Mouse (Mus musculus) myocyte (in vitro differentiated cells): Measurements from ENCODE around the gene BC048562. TPM values are rescaled to one million over a fixed set of nuclear protein-coding genes. Genes with fewer than 3 reads are reported as not detected.
A peak's percentile ranks its signal among the peaks of the same experiment; 100 is the strongest.

Experiments used
- H3K27me3 ChIP-seq: one replicate; pipeline ENCODE4 v1.6.1; 2011; ENCODE audit not compliant: control insufficient read depth, insufficient read depth, insufficient read length
- H3K36me3 ChIP-seq: one replicate; pipeline ENCODE4 v1.6.1; 2011; ENCODE audit not compliant: control insufficient read depth, insufficient read depth
- H3K4me2 ChIP-seq: one replicate; pipeline ENCODE4 v1.6.1; 2011; ENCODE audit warnings: low read depth, control low read depth
- H3K4me3 ChIP-seq: one replicate; pipeline ENCODE4 v1.5.1; 2011; ENCODE audit warnings: mild to moderate bottlenecking, control low read depth, moderate library complexity
- H3K79me2 ChIP-seq: one replicate; pipeline ENCODE4 v1.6.1; 2011; ENCODE audit not compliant: control insufficient read depth, insufficient read depth
- H3ac ChIP-seq: one replicate; pipeline ENCODE4 v1.6.1; 2011; ENCODE audit not compliant: control insufficient read depth, insufficient read length
- CEBPB ChIP-seq: IDR thresholded peaks from 2 replicates; pipeline ENCODE4 v1.6.1; 2011; ENCODE audit warnings: mild to moderate bottlenecking, moderate library complexity; ENCODE audit not compliant: poor library complexity, insufficient read depth, severe bottlenecking
- MAX ChIP-seq: IDR thresholded peaks from one replicate; pipeline ENCODE4 v1.6.1; 2011; ENCODE audit warnings: low read depth, mild to moderate bottlenecking, control low read depth
- MYOD1 ChIP-seq, 3 experiments: IDR thresholded peaks; one replicate each; pipeline ENCODE4 v1.6.1; 2011; ENCODE audit warnings: control low read depth in 2 of 3, low read depth in 2 of 3, mild to moderate bottlenecking in 2 of 3, moderate library complexity in 1 of 3; ENCODE audit not compliant: insufficient read length in 2 of 3, control insufficient read depth in 1 of 3
- MYOG ChIP-seq, 3 experiments: IDR thresholded peaks; one replicate each; pipeline ENCODE4 v1.6.1; 2011; ENCODE audit warnings: control low read depth in 2 of 3, low read depth in 2 of 3, mild to moderate bottlenecking in 2 of 3; ENCODE audit not compliant: insufficient read length in 2 of 3, control insufficient read depth in 1 of 3, insufficient read depth in 1 of 3
- POLR2A ChIP-seq: IDR thresholded peaks from one replicate; pipeline ENCODE4 v1.6.1; 2011; ENCODE audit warnings: low read depth, mild to moderate bottlenecking, control low read depth, moderate library complexity; ENCODE audit not compliant: insufficient read length
- POLR2AphosphoS2 ChIP-seq: IDR thresholded peaks from one replicate; pipeline ENCODE4 v1.6.1; 2011; ENCODE audit warnings: low read depth, control low read depth; ENCODE audit not compliant: insufficient read length
- REST ChIP-seq: IDR thresholded peaks from one replicate; pipeline ENCODE4 v1.6.1; 2011; ENCODE audit warnings: mild to moderate bottlenecking, control low read depth, moderate library complexity; ENCODE audit not compliant: insufficient read depth, insufficient read length
- SRF ChIP-seq: IDR thresholded peaks from one replicate; pipeline ENCODE4 v1.6.1; 2011; ENCODE audit warnings: low read depth; ENCODE audit not compliant: control insufficient read depth, insufficient read length
- TCF3 ChIP-seq: IDR thresholded peaks from one replicate; pipeline ENCODE4 v1.6.1; 2011; ENCODE audit warnings: low read depth, control low read depth; ENCODE audit not compliant: insufficient read length
- USF1 ChIP-seq: IDR thresholded peaks from one replicate; pipeline ENCODE4 v1.6.1; 2011; ENCODE audit warnings: low read depth, mild to moderate bottlenecking, control low read depth, moderate library complexity
- polyA plus RNA-seq: library from polyadenylated mRNA; unstranded; fragments of >200 nt; fragmentation: generic; extraction: Trizol; gene quantifications from one replicate; pipeline ENCODE4 v1.2.1, GENCODE M21; 2012; ENCODE audit warnings: missing spikeins

Gene BC048562
- polyA plus RNA-seq, 1 experiment: not detected

DNA sequence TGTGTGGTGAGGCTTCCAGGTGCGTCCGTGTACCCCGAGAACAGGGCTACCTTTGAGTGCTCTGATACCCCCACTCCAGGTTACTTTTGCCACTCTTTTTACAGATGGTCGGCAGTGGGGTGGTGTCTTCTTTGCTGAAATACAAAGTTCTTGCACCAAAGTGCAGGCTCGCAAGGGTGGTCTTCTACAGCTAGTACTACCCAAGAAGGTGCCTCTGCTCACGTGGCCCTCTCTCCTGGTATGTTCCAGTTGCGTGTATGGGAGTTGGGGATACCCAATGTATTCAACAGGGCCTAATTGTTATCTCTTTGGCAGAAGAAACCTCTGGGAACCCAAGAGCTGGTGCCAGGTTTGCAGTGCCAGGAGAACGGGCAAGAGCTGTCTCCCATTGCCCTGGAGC lies 57.0 kb downstream of the BC048562 start:
- Histone ChIP-seq H3ac (no peak overlapping the region), H3K27me3 (no peaks in the 10 kb centered on the region), H3K36me3 (peaks cover 33% of the 10 kb centered on the region), H3K4me2 (no peak overlapping the region), H3K79me2 (peaks cover 22% of the 10 kb centered on the region), H3K4me3 (peak overlapping the region; percentile 93)
- TF ChIP-seq USF1 (no peak), SRF (no peak), REST (no peak), TCF3 (no peak), POLR2AphosphoS2 (no peak), CEBPB (no peak), POLR2A (no peak), MYOG (IDR thresholded peaks at IDR 0.05; ENCODE audit: control insufficient read depth in 1 of 3, insufficient read depth in 1 of 3, insufficient read length in 2 of 3, low read depth in 2 of 3) (no peak)

DNA sequence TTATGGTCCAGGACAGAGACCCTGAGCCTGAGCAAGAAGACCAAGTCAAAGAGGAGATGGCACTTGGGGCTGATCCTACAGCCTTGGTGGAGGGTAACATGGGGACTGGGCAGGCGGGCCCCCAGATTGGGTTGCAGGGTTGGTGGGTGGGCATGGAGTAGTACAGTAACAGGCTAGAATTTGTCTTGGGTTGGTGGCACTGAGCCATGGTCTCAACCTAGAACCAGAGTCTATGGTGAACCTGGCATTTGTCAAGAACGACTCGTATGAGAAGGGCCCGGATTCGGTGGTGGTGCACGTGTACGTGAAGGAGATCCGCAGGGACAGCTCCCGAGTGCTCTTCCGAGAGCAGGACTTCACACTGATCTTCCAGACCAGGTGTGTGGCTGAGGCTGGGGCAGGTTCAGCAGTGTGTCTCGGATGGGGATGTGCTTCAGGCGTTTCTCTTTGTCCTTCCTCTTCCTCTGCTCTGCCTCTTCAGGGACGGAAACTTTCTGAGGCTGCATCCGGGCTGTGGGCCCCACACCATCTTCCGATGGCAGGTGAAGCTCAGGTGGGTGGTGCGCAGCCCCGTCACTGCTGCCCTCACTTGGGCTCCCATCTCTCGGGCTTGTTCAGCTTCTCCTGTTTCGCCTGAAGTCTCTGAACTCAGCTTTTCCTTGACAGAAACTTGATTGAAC lies 58.0 kb downstream of the BC048562 start:
- H3ac ChIP-seq: no peak overlapping the region
- no peak for TF ChIP-seq TCF3
- peaks cover 33% of the 10 kb centered on the region for H3K36me3 ChIP-seq
- H3K27me3 ChIP-seq: no peaks in the 10 kb centered on the region
- H3K79me2 ChIP-seq: peaks cover 22% of the 10 kb centered on the region
- no peak overlapping the region for H3K4me2 ChIP-seq
- no peak overlapping the region for H3K4me3 ChIP-seq

DNA sequence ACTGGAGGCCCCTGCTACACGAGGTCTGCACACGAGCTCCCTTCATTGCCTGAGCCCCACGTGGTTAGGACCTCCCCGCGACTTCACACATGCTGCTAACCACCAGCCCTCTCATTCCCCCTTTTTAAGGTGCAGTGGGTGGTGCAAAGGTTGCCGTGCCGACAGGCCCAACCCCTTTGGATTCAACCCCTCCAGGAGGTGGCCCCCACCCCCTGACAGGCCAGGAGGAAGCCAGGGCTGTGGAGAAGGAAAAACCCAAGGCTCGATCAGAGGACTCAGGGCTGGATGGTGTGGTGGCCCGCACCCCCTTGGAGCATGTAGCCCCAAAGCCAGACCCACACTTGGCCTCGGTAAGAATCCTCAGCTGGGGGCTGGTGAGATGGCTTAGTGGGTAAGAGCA lies 58.6 kb downstream of the BC048562 start:
- peaks cover 22% of the 10 kb centered on the region for H3K79me2 ChIP-seq
- H3K4me3 ChIP-seq: no peak overlapping the region
- H3ac ChIP-seq: no peak overlapping the region
- no peaks in the 10 kb centered on the region for H3K27me3 ChIP-seq
- peaks cover 34% of the 10 kb centered on the region for H3K36me3 ChIP-seq
- TF ChIP-seq TCF3 (no peak), MYOD1 (IDR thresholded peaks at IDR 0.05; ENCODE audit: control insufficient read depth in 1 of 3, insufficient read length in 2 of 3, low read depth in 2 of 3) (no peak), SRF (no peak), REST (no peak), MAX (no peak), POLR2A (no peak), USF1 (no peak), MYOG (IDR thresholded peaks at IDR 0.05; ENCODE audit: control insufficient read depth in 1 of 3, insufficient read depth in 1 of 3, insufficient read length in 2 of 3, low read depth in 2 of 3) (no peak), POLR2AphosphoS2 (no peak)
- no peak overlapping the region for H3K4me2 ChIP-seq

Other genes starting within 250 kb of the BC048562 start
- 0.56 TPM for gene Bsn, start 246.1 kb upstream of the BC048562 start, polyA plus RNA-seq
- 195 TPM for gene Dag1, start 172.5 kb upstream of the BC048562 start, polyA plus RNA-seq
- gene Nicn1, start 146.1 kb upstream of the BC048562 start, polyA plus RNA-seq: 37.9 TPM
- 2.1 TPM for gene Amt, start 139.6 kb upstream of the BC048562 start, polyA plus RNA-seq
- gene Rhoa, start 130.4 kb upstream of the BC048562 start, polyA plus RNA-seq: 306 TPM
- 29.8 TPM for gene Tcta, start 130.3 kb upstream of the BC048562 start, polyA plus RNA-seq
- 393 TPM for gene Gpx1, start 97.6 kb upstream of the BC048562 start, polyA plus RNA-seq
- gene Usp4, start 88.6 kb upstream of the BC048562 start, polyA plus RNA-seq: 89.4 TPM
- 0.17 TPM for gene 1700102P08Rik, start 43.7 kb upstream of the BC048562 start, polyA plus RNA-seq
- not detected for gene Ccdc36, start 8.0 kb upstream of the BC048562 start, polyA plus RNA-seq
- gene Ccdc71, start 24.0 kb downstream of the BC048562 start, polyA plus RNA-seq: 30.4 TPM
- gene Klhdc8b, start 25.1 kb downstream of the BC048562 start, polyA plus RNA-seq: 3.7 TPM
- gene Lamb2, start 43.3 kb downstream of the BC048562 start, polyA plus RNA-seq: 61.6 TPM
- 86.6 TPM for gene Usp19, start 54.1 kb downstream of the BC048562 start, polyA plus RNA-seq
- 168 TPM for gene Qars, start 71.2 kb downstream of the BC048562 start, polyA plus RNA-seq
- gene Qrich1, start 80.3 kb downstream of the BC048562 start, polyA plus RNA-seq: 44.0 TPM
- 129 TPM for gene Impdh2, start 123.8 kb downstream of the BC048562 start, polyA plus RNA-seq
- 25.8 TPM for gene Ndufaf3, start 131.0 kb downstream of the BC048562 start, polyA plus RNA-seq
- gene Dalrd3, start 133.4 kb downstream of the BC048562 start, polyA plus RNA-seq: 50.2 TPM
- gene Wdr6, start 142.3 kb downstream of the BC048562 start, polyA plus RNA-seq: 21.9 TPM
- gene P4htm, start 161.2 kb downstream of the BC048562 start, polyA plus RNA-seq: 0.94 TPM
- gene Arih2, start 212.9 kb downstream of the BC048562 start, polyA plus RNA-seq: 51.1 TPM
- gene Slc25a20, start 225.6 kb downstream of the BC048562 start, polyA plus RNA-seq: 27.7 TPM